Mouse (Mus musculus): ENCODE measurements at regions not wholly inside any gene's neighbourhood (a gene's known extent, or its start where the extent isn't known, plus 50 kb on each side); places are given as distances from the start of the nearest gene placed in this dataset. TPM values are rescaled to one million over a fixed set of nuclear protein-coding genes. Genes with fewer than 3 reads are reported as not detected.

GRCm38 (mm10) chr3:115529918-115530317 is 185.0 kb downstream of the S1pr1 start:
- WGBS = 48% methylated on average over 4 of the region's 4 CpGs
- Histone ChIP-seq H3K4me2 (no peak overlapping the region), H3K4me1 (no peaks in the 10 kb centered on the region), H3K9ac (no peak overlapping the region), H3K27me3 (replicated peaks) (no peaks in the 10 kb centered on the region), H3K9me3 (no peaks in the 10 kb centered on the region), H3K36me3 (no peaks in the 10 kb centered on the region), H3K27ac (no peak overlapping the region), H3K4me3 (replicated peaks) (no peak overlapping the region)
- ATAC-seq (ENCODE audit: insufficient read depth, low FRiP score, low read depth) = no peak

GRCm38 (mm10) chr3:115523515-115523914 is 191.4 kb downstream of the S1pr1 start:
- Histone ChIP-seq H3K4me3 (replicated peaks) (no peak overlapping the region), H3K4me1 (no peaks in the 10 kb centered on the region), H3K27ac (no peak overlapping the region), H3K4me2 (no peak overlapping the region), H3K9ac (no peak overlapping the region), H3K27me3 (replicated peaks) (no peaks in the 10 kb centered on the region), H3K9me3 (no peaks in the 10 kb centered on the region), H3K36me3 (no peaks in the 10 kb centered on the region)
- no peak for ATAC-seq (ENCODE audit: insufficient read depth, low FRiP score, low read depth)
- WGBS = 73% methylated on average over 2 of the region's 2 CpGs

- no peaks in the 10 kb centered on the region for H3K27me3 ChIP-seq (replicated peaks)
Observed at GRCm38 (mm10) chr3:115515645-115516044, 199.2 kb downstream of the S1pr1 start.

GRCm38 (mm10) chr3:115509658-115510057 is 205.2 kb downstream of the S1pr1 start:
- Histone ChIP-seq H3K27ac (no peak overlapping the region), H3K4me2 (no peak overlapping the region), H3K4me3 (replicated peaks) (no peak overlapping the region), H3K9ac (no peak overlapping the region), H3K4me1 (no peaks in the 10 kb centered on the region), H3K27me3 (replicated peaks) (no peaks in the 10 kb centered on the region), H3K36me3 (no peaks in the 10 kb centered on the region), H3K9me3 (no peaks in the 10 kb centered on the region)
- WGBS = 88% methylated on average over 4 of the region's 4 CpGs
- ATAC-seq (ENCODE audit: insufficient read depth, low FRiP score, low read depth) = no peak

More at GRCm38 (mm10) chr3:115515645-115516044, 199.2 kb downstream of the S1pr1 start:
- Histone ChIP-seq H3K4me1 (no peaks in the 10 kb centered on the region), H3K9ac (no peak overlapping the region), H3K27ac (no peak overlapping the region), H3K36me3 (no peaks in the 10 kb centered on the region), H3K9me3 (no peaks in the 10 kb centered on the region), H3K4me3 (replicated peaks) (no peak overlapping the region), H3K4me2 (no peak overlapping the region)
- 80% methylated on average over 4 of the region's 4 CpGs for WGBS
- no peak for ATAC-seq (ENCODE audit: insufficient read depth, low FRiP score, low read depth)

GRCm38 (mm10) chr3:115497420-115497819 is 217.5 kb downstream of the S1pr1 start:
- ATAC-seq (ENCODE audit: insufficient read depth, low FRiP score, low read depth) = no peak

GRCm38 (mm10) chr3:115496110-115496509 is 218.8 kb downstream of the S1pr1 start:
- H3K9me3 ChIP-seq = no peaks in the 10 kb centered on the region
- no peak overlapping the region for H3K4me2 ChIP-seq
- H3K4me3 ChIP-seq (replicated peaks) = no peak overlapping the region
- ATAC-seq (ENCODE audit: insufficient read depth, low FRiP score, low read depth) = no peak
- H3K4me1 ChIP-seq = no peaks in the 10 kb centered on the region
- H3K27ac ChIP-seq = no peak overlapping the region
- no peak overlapping the region for H3K9ac ChIP-seq
- H3K27me3 ChIP-seq (replicated peaks) = no peaks in the 10 kb centered on the region
- WGBS = 75% methylated on average over 3 of the region's 3 CpGs
- H3K36me3 ChIP-seq = no peaks in the 10 kb centered on the region

More at GRCm38 (mm10) chr3:115497420-115497819, 217.5 kb downstream of the S1pr1 start:
- Histone ChIP-seq H3K4me1 (no peaks in the 10 kb centered on the region), H3K27ac (no peak overlapping the region), H3K27me3 (replicated peaks) (no peaks in the 10 kb centered on the region), H3K4me2 (no peak overlapping the region), H3K9ac (no peak overlapping the region), H3K4me3 (replicated peaks) (no peak overlapping the region), H3K9me3 (no peaks in the 10 kb centered on the region), H3K36me3 (no peaks in the 10 kb centered on the region)
- 49% methylated on average over 1 of the region's 1 CpGs for WGBS

- H3K9me3 ChIP-seq = no peaks in the 10 kb centered on the region
- no peaks in the 10 kb centered on the region for H3K36me3 ChIP-seq
- no peak overlapping the region for H3K27ac ChIP-seq
- no peak for ATAC-seq (ENCODE audit: insufficient read depth, low FRiP score, low read depth)
- H3K4me1 ChIP-seq = no peaks in the 10 kb centered on the region
- H3K27me3 ChIP-seq (replicated peaks) = no peaks in the 10 kb centered on the region
- H3K9ac ChIP-seq = no peak overlapping the region
- H3K4me3 ChIP-seq (replicated peaks) = no peak overlapping the region
- no peak overlapping the region for H3K4me2 ChIP-seq
Observed at GRCm38 (mm10) chr3:115495692-115496091, 219.2 kb downstream of the S1pr1 start.

- no peak overlapping the region for H3K4me2 ChIP-seq
- H3K4me1 ChIP-seq = no peaks in the 10 kb centered on the region
- WGBS = 73% methylated on average over 4 of the region's 4 CpGs
- H3K27me3 ChIP-seq (replicated peaks) = no peaks in the 10 kb centered on the region
- no peak overlapping the region for H3K4me3 ChIP-seq (replicated peaks)
- H3K36me3 ChIP-seq = no peaks in the 10 kb centered on the region
- H3K27ac ChIP-seq = no peak overlapping the region
- H3K9me3 ChIP-seq = no peaks in the 10 kb centered on the region
- ATAC-seq (ENCODE audit: insufficient read depth, low FRiP score, low read depth) = no peak
- H3K9ac ChIP-seq = no peak overlapping the region
Observed at GRCm38 (mm10) chr3:115468980-115469379, 245.9 kb downstream of the S1pr1 start.

- no peak for ATAC-seq (ENCODE audit: insufficient read depth, low FRiP score, low read depth)
- no peaks in the 10 kb centered on the region for H3K4me1 ChIP-seq
- no peaks in the 10 kb centered on the region for H3K9me3 ChIP-seq
- H3K36me3 ChIP-seq = no peaks in the 10 kb centered on the region
- H3K4me3 ChIP-seq (replicated peaks) = no peak overlapping the region
- WGBS = 65% methylated on average over 2 of the region's 2 CpGs
- no peak overlapping the region for H3K27ac ChIP-seq
- no peak overlapping the region for H3K9ac ChIP-seq
- H3K4me2 ChIP-seq = no peak overlapping the region
- H3K27me3 ChIP-seq (replicated peaks) = no peaks in the 10 kb centered on the region
Observed at GRCm38 (mm10) chr3:115467850-115468249, 247.0 kb downstream of the S1pr1 start.

GRCm38 (mm10) chr3:115462623-115463022 is 252.2 kb downstream of the S1pr1 start:
- no peaks in the 10 kb centered on the region for H3K4me1 ChIP-seq
- H3K27me3 ChIP-seq (replicated peaks) = no peaks in the 10 kb centered on the region
- H3K4me3 ChIP-seq (replicated peaks) = no peak overlapping the region
- ATAC-seq (ENCODE audit: insufficient read depth, low FRiP score, low read depth) = no peak
- no peak overlapping the region for H3K27ac ChIP-seq
- no peak overlapping the region for H3K4me2 ChIP-seq
- no peak overlapping the region for H3K9ac ChIP-seq
- no peaks in the 10 kb centered on the region for H3K9me3 ChIP-seq
- H3K36me3 ChIP-seq = no peaks in the 10 kb centered on the region
- 66% methylated on average over 3 of the region's 3 CpGs for WGBS

Small RNA genes in the stretch of these regions (microRNA-seq; reads per million reads assigned to microRNA genes)
- gene Gm25347 = not detected

Measured in stomach, embryonic 15.5 days (tissue).